Mouse (Mus musculus): ENCODE measurements around the gene Pold4.

DNA sequence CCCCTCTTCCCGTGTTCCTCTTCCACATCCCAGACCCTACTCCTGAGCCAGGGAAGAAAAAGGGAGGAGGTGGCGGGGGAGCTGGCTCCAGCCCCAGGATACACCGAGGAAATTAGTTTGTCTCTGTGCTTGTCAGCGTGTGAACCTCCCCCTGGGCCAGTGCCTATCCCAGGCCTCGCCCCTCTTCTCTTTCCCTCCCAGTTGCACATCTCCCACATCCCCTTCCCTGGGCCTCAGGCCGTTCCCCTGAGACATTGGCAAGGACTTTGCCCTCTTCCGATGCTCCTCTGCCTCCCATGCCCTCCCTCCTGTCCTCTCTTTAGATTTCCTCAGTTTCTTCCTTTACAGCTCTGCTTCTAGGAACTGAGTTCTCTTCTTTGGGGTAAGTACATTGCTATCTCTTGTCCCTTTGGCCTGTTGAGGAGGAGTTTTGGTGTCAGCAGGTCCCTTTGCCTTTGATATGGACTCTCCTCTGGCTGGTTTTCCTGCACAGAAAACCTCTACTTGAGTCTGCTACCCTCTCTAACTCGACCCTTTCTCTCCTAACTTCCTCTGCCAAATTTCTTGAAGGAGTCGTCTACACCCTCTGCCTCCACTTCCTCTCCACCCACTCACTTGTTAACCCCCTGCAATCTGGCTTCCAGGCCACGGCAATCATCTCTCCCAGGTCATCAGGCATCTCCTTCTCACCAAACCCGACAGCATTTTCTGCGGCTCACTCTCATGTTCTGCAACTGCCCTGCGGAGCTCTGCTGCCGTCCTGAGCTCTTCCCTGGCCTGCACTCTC lies 10.5 kb upstream of the Pold4 start:
- TF ChIP-seq CTCF (IDR thresholded peaks at IDR 0.05; ENCODE audit: low read depth, low read length) (no peak), GATA2 (IDR thresholded peaks at IDR 0.05; ENCODE audit: borderline replicate concordance, low read depth, low read length) (no peak), TAL1 (conservative IDR thresholded peaks at IDR 0.05; ENCODE audit: low read depth, low read length) (no peak)

All from G1E (cell line).